Mouse (Mus musculus) forebrain, postnatal 0 days (tissue): ENCODE results near the gene Tbx3. TPM values are rescaled to one million over a fixed set of nuclear protein-coding genes. Genes with fewer than 3 reads are reported as not detected.

Experiments used
- ATAC-seq: fragments of 200-750 bp; cut with Nextera tagmentation; 2 replicates; pipeline ENCODE4 v1.8.0; 2017; ENCODE audit warnings: mild to moderate bottlenecking, moderate library complexity
- DNase-seq: peaks from one replicate; pipeline ENCODE4 v3.0.0-alpha.2; 2015
- H3K27ac ChIP-seq: fragments of 300-500 bp; sonication (generic); 2 replicates; pipeline ENCODE4 v1.5.1; 2014; ENCODE audit warnings: low read depth, mild to moderate bottlenecking, antibody characterized with exemption, low read length, moderate library complexity, mixed read lengths
- H3K27me3 ChIP-seq: fragments of 300-500 bp; sonication (generic); 2 replicates; pipeline ENCODE4 v1.6.1; 2014; ENCODE audit warnings: mild to moderate bottlenecking, low read length, mixed read lengths; ENCODE audit not compliant: insufficient read depth
- H3K36me3 ChIP-seq: fragments of 300-500 bp; sonication (generic); 2 replicates; pipeline ENCODE4 v1.6.1; 2014; ENCODE audit warnings: mild to moderate bottlenecking, moderate library complexity; ENCODE audit not compliant: insufficient read depth
- H3K4me1 ChIP-seq: fragments of 300-500 bp; sonication (generic); 2 replicates; pipeline ENCODE4 v1.6.1; 2014; ENCODE audit warnings: antibody characterized with exemption; ENCODE audit not compliant: insufficient read depth
- H3K4me2 ChIP-seq: fragments of 300-500 bp; sonication (generic); 2 replicates; pipeline ENCODE4 v1.6.1; 2014; ENCODE audit warnings: low read depth, mild to moderate bottlenecking, moderate library complexity
- H3K4me3 ChIP-seq: fragments of 300-500 bp; sonication (generic); 2 replicates; pipeline ENCODE4 v1.5.1; 2014; ENCODE audit warnings: low read depth, low read length, mixed read lengths
- H3K9ac ChIP-seq: fragments of 300-500 bp; sonication (generic); 2 replicates; pipeline ENCODE4 v1.6.1; 2014; ENCODE audit warnings: mild to moderate bottlenecking
- H3K9me3 ChIP-seq: fragments of 300-500 bp; sonication (generic); 2 replicates; pipeline ENCODE4 v1.6.1; 2016; ENCODE audit warnings: low read length
- CTCF ChIP-seq: sonication (generic); IDR thresholded peaks from 2 replicates; pipeline ENCODE4 v1.5.1; 2016; ENCODE audit warnings: antibody characterized with exemption, control low read depth, low read depth
- WGBS: fragments of 180-500 bp; shearing (Covaris S2); extraction: QIAGEN DNeasy Blood & Tissue Kit; methylation state at CpG from one replicate; pipeline ENCODE4 v1.1.7; 2014; 5-methylcytosine and 5-hydroxymethylcytosine counted together
- polyA plus RNA-seq: library from polyadenylated mRNA; unstranded; fragments of >200 nt; fragmentation: Nextera tagmentation; extraction: Ambion mirVana; gene quantifications from 2 replicates; pipeline ENCODE4 v1.2.1, GENCODE M21; 2015
- total RNA-seq: library from RNA; depleted of rRNA; stranded (reverse); fragments of >200 nt; gene quantifications from 2 replicates; pipeline ENCODE4 v1.2.3, GENCODE M21; 2014

Gene Tbx3
- total and polyA plus RNA-seq, 2 experiments from 2014 or later: 1.7 to 2.9 TPM

GRCm38 (mm10) chr5:119651135-119651965 is 19.1 kb upstream of the Tbx3 start:
- TF ChIP-seq CTCF: no peak
- peaks cover 23% of the 10 kb centered on the region for H3K27me3 ChIP-seq
- no peak overlapping the region for H3K4me2 ChIP-seq
- H3K9ac ChIP-seq: no peak overlapping the region
- H3K36me3 ChIP-seq: no peaks in the 10 kb centered on the region
- no peak overlapping the region for H3K4me3 ChIP-seq
- H3K9me3 ChIP-seq: no peaks in the 10 kb centered on the region
- no peak overlapping the region for H3K27ac ChIP-seq
- no peak for DNase-seq
- 24% methylated on average over 13 of the region's 13 CpGs for WGBS
- ATAC-seq: no peak
- no peaks in the 10 kb centered on the region for H3K4me1 ChIP-seq

GRCm38 (mm10) chr5:119656354-119656753 is 14.1 kb upstream of the Tbx3 start:
- no peak for TF ChIP-seq CTCF
- WGBS: 9% methylated on average over 7 of the region's 7 CpGs
- Histone ChIP-seq H3K4me2 (no peak overlapping the region), H3K36me3 (no peaks in the 10 kb centered on the region), H3K9me3 (no peaks in the 10 kb centered on the region), H3K9ac (no peak overlapping the region), H3K27ac (no peak overlapping the region), H3K4me1 (no peaks in the 10 kb centered on the region), H3K27me3 (peaks cover 64% of the 10 kb centered on the region), H3K4me3 (no peak overlapping the region)
- DNase-seq: no peak
- no peak for ATAC-seq

- H3K27me3 ChIP-seq: peaks cover 67% of the 10 kb centered on the region
- H3K4me2 ChIP-seq: no peak overlapping the region
- H3K4me3 ChIP-seq: no peak overlapping the region
- ATAC-seq (no peak), DNase-seq (no peak)
- TF ChIP-seq CTCF: no peak
- no peak overlapping the region for H3K27ac ChIP-seq
- H3K36me3 ChIP-seq: no peaks in the 10 kb centered on the region
- H3K9ac ChIP-seq: no peak overlapping the region
- no peaks in the 10 kb centered on the region for H3K9me3 ChIP-seq
- WGBS: 2% methylated on average over 21 of the region's 21 CpGs
- no peaks in the 10 kb centered on the region for H3K4me1 ChIP-seq
These were observed 13.6 kb upstream of the Tbx3 start for GRCm38 (mm10) chr5:119656856-119657255.

DNA sequence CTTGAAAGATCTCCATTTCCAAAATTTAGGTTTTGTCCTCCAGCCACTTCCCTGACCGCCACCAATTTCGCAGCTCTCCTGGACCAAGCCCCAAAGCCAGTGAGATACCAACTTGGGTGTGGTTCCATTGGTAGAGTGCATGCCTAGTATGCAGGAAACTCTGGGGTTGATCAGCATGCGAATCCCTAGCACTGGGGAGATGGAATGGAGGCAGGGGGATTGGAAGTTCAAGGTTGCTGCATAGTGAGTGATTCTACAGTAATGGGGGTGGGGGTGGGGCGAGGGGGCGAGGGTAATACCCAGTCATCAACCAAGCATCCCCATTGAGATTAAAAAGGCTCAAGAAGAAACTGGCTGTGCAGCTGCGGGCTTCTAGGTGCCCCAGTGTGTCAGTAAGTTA is 13.1 kb upstream of the Tbx3 start:
- H3K4me2 ChIP-seq: no peak overlapping the region
- no peak for TF ChIP-seq CTCF
- H3K9me3 ChIP-seq: no peaks in the 10 kb centered on the region
- 5% methylated on average over 6 of the region's 6 CpGs for WGBS
- DNase-seq: no peak
- no peak overlapping the region for H3K4me3 ChIP-seq
- peaks cover 71% of the 10 kb centered on the region for H3K27me3 ChIP-seq
- no peaks in the 10 kb centered on the region for H3K4me1 ChIP-seq
- H3K27ac ChIP-seq: no peak overlapping the region
- no peak overlapping the region for H3K9ac ChIP-seq
- no peak for ATAC-seq
- no peaks in the 10 kb centered on the region for H3K36me3 ChIP-seq

- H3K36me3 ChIP-seq: no peaks in the 10 kb centered on the region
- H3K27me3 ChIP-seq: peaks cover 70% of the 10 kb centered on the region
- 5% methylated on average over 6 of the region's 6 CpGs for WGBS
- ATAC-seq: no peak
- no peak overlapping the region for H3K4me2 ChIP-seq
- H3K27ac ChIP-seq: no peak overlapping the region
- no peak overlapping the region for H3K9ac ChIP-seq
- no peaks in the 10 kb centered on the region for H3K4me1 ChIP-seq
- no peak for DNase-seq
- TF ChIP-seq CTCF: no peak
- no peak overlapping the region for H3K4me3 ChIP-seq
- H3K9me3 ChIP-seq: no peaks in the 10 kb centered on the region
These were observed 12.7 kb upstream of the Tbx3 start for GRCm38 (mm10) chr5:119657804-119658203.

DNA sequence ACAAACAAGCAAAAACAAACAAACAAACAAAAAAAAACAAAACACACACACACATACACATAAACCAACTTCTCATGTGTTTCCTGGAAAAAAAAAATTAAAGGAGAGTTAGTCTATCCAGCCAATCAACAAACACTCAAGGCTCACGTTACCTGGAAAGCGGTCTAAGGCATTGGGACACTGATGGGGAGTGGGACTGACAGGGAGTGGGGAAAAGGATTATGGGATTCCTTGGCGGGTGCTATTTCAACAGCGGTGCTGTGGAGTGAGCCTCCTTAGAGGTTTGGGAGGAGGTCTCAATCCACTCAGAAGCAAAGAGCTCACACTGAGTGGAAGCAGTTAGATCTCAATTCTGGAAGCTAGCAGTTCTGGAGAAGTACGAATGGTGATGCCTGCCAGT is 12.1 kb upstream of the Tbx3 start:
- no peak for TF ChIP-seq CTCF
- DNase-seq: no peak
- Histone ChIP-seq H3K4me2 (no peak overlapping the region), H3K9me3 (no peaks in the 10 kb centered on the region), H3K27me3 (peaks cover 73% of the 10 kb centered on the region), H3K27ac (no peak overlapping the region), H3K9ac (no peak overlapping the region), H3K36me3 (no peaks in the 10 kb centered on the region), H3K4me1 (no peaks in the 10 kb centered on the region), H3K4me3 (no peak overlapping the region)
- no peak for ATAC-seq
- WGBS: 3% methylated on average over 5 of the region's 5 CpGs

DNA sequence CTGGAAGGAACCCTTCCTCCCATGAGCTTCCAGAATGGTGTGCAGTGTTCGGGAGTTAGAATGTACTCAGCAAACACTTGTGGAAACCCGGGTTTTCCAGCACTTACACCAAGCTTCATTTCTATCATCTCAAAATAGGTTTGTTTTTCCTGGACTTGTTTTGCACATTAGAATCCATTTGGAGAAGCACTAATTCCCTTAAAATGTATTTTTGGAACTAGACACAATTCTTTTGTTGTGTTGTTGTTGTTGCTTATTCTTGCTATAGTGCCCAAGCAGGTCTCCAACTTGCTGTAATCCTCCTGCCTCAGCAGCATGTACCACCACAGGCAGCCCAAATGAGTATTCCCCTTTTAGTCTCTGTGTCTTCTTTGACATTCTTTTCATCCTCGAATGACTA is 11.4 kb upstream of the Tbx3 start:
- ATAC-seq: no peak
- no peaks in the 10 kb centered on the region for H3K9me3 ChIP-seq
- no peak overlapping the region for H3K9ac ChIP-seq
- H3K4me1 ChIP-seq: no peaks in the 10 kb centered on the region
- no peaks in the 10 kb centered on the region for H3K36me3 ChIP-seq
- TF ChIP-seq CTCF: no peak
- H3K27ac ChIP-seq: no peak overlapping the region
- 5% methylated on average over 3 of the region's 3 CpGs for WGBS
- no peak for DNase-seq
- H3K4me3 ChIP-seq: no peak overlapping the region
- no peak overlapping the region for H3K4me2 ChIP-seq
- peaks cover 73% of the 10 kb centered on the region for H3K27me3 ChIP-seq
